Mouse (Mus musculus) intestine, embryonic 16.5 days (tissue): ENCODE measurements around the gene Ccdc63. TPM values are rescaled to one million over a fixed set of nuclear protein-coding genes. Genes with fewer than 3 reads are reported as not detected.
"Not testable (repeated sequence)": the region's sequence is repeated elsewhere in the genome, so short reads cannot be mapped to it uniquely, and the experiment has no call there.

ENCODE experiments used
- ATAC-seq: fragments of 200-750 bp; cut with Nextera tagmentation; 2 replicates; pipeline ENCODE4 v1.8.0; 2017; ENCODE audit warnings: moderate TSS enrichment, moderate library complexity
- H3K27ac ChIP-seq: fragments of 300-500 bp; sonication (generic); 2 replicates; pipeline ENCODE4 v1.5.1; 2014; ENCODE audit warnings: mild to moderate bottlenecking, low read length
- H3K27me3 ChIP-seq: fragments of 300-500 bp; sonication (generic); replicated peaks from 2 replicates; pipeline ENCODE4 v1.6.1; 2014; ENCODE audit warnings: low read length, control low read depth, mixed read lengths; ENCODE audit not compliant: control insufficient read depth, insufficient read depth
- H3K36me3 ChIP-seq: fragments of 300-500 bp; sonication (generic); 2 replicates; pipeline ENCODE4 v1.6.1; 2014; ENCODE audit warnings: low read length, control low read depth; ENCODE audit not compliant: control insufficient read depth, insufficient read depth
- H3K4me1 ChIP-seq: fragments of 300-500 bp; sonication (generic); 2 replicates; pipeline ENCODE4 v1.6.1; 2014; ENCODE audit warnings: low read length, control low read depth, mixed read lengths; ENCODE audit not compliant: control insufficient read depth, insufficient read depth
- H3K4me2 ChIP-seq: fragments of 300-500 bp; sonication (generic); 2 replicates; pipeline ENCODE4 v1.6.1; 2014; ENCODE audit warnings: low read depth, low read length, control low read depth
- H3K4me3 ChIP-seq: fragments of 300-500 bp; sonication (generic); 2 replicates; pipeline ENCODE4 v1.5.1; 2014; ENCODE audit warnings: mild to moderate bottlenecking, low read length
- H3K9ac ChIP-seq: fragments of 300-500 bp; sonication (generic); 2 replicates; pipeline ENCODE4 v1.6.1; 2014; ENCODE audit warnings: low read depth, low read length
- H3K9me3 ChIP-seq: fragments of 300-500 bp; sonication (generic); 2 replicates; pipeline ENCODE4 v1.6.1; 2016; ENCODE audit warnings: low read length, control low read depth; ENCODE audit not compliant: control insufficient read depth
- WGBS: fragments of 180-500 bp; shearing (Covaris S2); extraction: QIAGEN DNeasy Blood & Tissue Kit; methylation state at CpG from one replicate; pipeline ENCODE4 v1.1.7; 2014; 5-methylcytosine and 5-hydroxymethylcytosine counted together
- polyA plus RNA-seq: library from polyadenylated mRNA; unstranded; fragments of >200 nt; fragmentation: Nextera tagmentation; extraction: Ambion mirVana; gene quantifications from 2 replicates; pipeline ENCODE4 v1.2.1, GENCODE M21; 2015

Ccdc63 gene
- not detected in 2 replicates for polyA plus RNA-seq

- Histone ChIP-seq H3K4me2 (no peak within 1 kb of the TSS), H3K9ac (no peak within 1 kb of the TSS), H3K4me3 (no peak within 1 kb of the TSS), H3K27me3 (no peaks in the 10 kb centered on the region), H3K9me3 (no peaks in the 10 kb centered on the region), H3K36me3 (no peaks in the 10 kb centered on the region), H3K4me1 (peaks cover 14% of the 10 kb centered on the region; the same call in 1 of the 2 replicates), H3K27ac (no peak within 1 kb of the TSS)
- WGBS, result 87% methylated on average over 3 of the region's 3 CpGs
- no peak for ATAC-seq
Measured at GRCm38 (mm10) chr5:122140723-122141122, at the start of gene Ccdc63. Gene Ccdc63, minus strand, starts transcription at chr5:122140823.

- Histone ChIP-seq H3K9me3 (no peaks in the 10 kb centered on the region), H3K27ac (no peak overlapping the region), H3K27me3 (no peaks in the 10 kb centered on the region), H3K36me3 (no peaks in the 10 kb centered on the region), H3K4me3 (no peak overlapping the region), H3K9ac (no peak overlapping the region), H3K4me2 (no peak overlapping the region), H3K4me1 (no peaks in the 10 kb centered on the region)
- no peak for ATAC-seq
- 28% methylated on average over 3 of the region's 3 CpGs for WGBS
Measured at GRCm38 (mm10) chr5:122189115-122189514, 48.5 kb upstream of the Ccdc63 start.

- H3K9me3 ChIP-seq, H3K4me3 ChIP-seq, H3K4me1 ChIP-seq, ATAC-seq, H3K4me2 ChIP-seq, H3K9ac ChIP-seq, H3K27me3 ChIP-seq, H3K36me3 ChIP-seq, H3K27ac ChIP-seq: not testable (repeated sequence)
- WGBS, result 96% methylated on average over 6 of the region's 6 CpGs
Measured at GRCm38 (mm10) chr5:122184858-122185257, 44.2 kb upstream of the Ccdc63 start.

- ATAC-seq, result no peak
- 91% methylated on average over 7 of the region's 7 CpGs for WGBS
- Histone ChIP-seq H3K27me3 (no peaks in the 10 kb centered on the region), H3K9ac (no peak overlapping the region), H3K27ac (no peak overlapping the region), H3K4me1 (no peaks in the 10 kb centered on the region), H3K4me3 (no peak overlapping the region), H3K36me3 (no peaks in the 10 kb centered on the region), H3K4me2 (no peak overlapping the region), H3K9me3 (no peaks in the 10 kb centered on the region)
Measured at GRCm38 (mm10) chr5:122184283-122184806, 43.7 kb upstream of the Ccdc63 start.

GRCm38 (mm10) chr5:122179665-122180064 lies 39.0 kb upstream of the Ccdc63 start:
- no peaks in the 10 kb centered on the region for H3K9me3 ChIP-seq
- H3K27me3 ChIP-seq, result no peaks in the 10 kb centered on the region
- H3K4me1 ChIP-seq, result no peaks in the 10 kb centered on the region
- no peak overlapping the region for H3K4me3 ChIP-seq
- ATAC-seq, result no peak
- peaks cover 10% of the 10 kb centered on the region for H3K36me3 ChIP-seq
- no peak overlapping the region for H3K4me2 ChIP-seq
- H3K9ac ChIP-seq, result no peak overlapping the region
- WGBS, result 67% methylated on average over 6 of the region's 6 CpGs
- H3K27ac ChIP-seq, result no peak overlapping the region

GRCm38 (mm10) chr5:122176398-122176797 lies 35.8 kb upstream of the Ccdc63 start:
- Histone ChIP-seq H3K36me3 (peaks cover 25% of the 10 kb centered on the region), H3K9me3 (no peaks in the 10 kb centered on the region)
- peak; percentile 73 for ATAC-seq

GRCm38 (mm10) chr5:122175961-122176360 lies 35.3 kb upstream of the Ccdc63 start:
- H3K9ac ChIP-seq, result no peak overlapping the region
- H3K4me1 ChIP-seq, result no peaks in the 10 kb centered on the region
- H3K27ac ChIP-seq, result no peak overlapping the region
- H3K36me3 ChIP-seq, result peaks cover 29% of the 10 kb centered on the region
- H3K4me3 ChIP-seq, result no peak overlapping the region
- ATAC-seq, result no peak
- no peaks in the 10 kb centered on the region for H3K27me3 ChIP-seq
- H3K4me2 ChIP-seq, result no peak overlapping the region
- no peaks in the 10 kb centered on the region for H3K9me3 ChIP-seq
- WGBS, result 88% methylated on average over 7 of the region's 7 CpGs

More at GRCm38 (mm10) chr5:122176398-122176797, 35.8 kb upstream of the Ccdc63 start:
- WGBS, result 26% methylated on average over 1 of the region's 1 CpGs
- H3K4me3 ChIP-seq, result no peak overlapping the region
- H3K4me1 ChIP-seq, result no peaks in the 10 kb centered on the region
- no peaks in the 10 kb centered on the region for H3K27me3 ChIP-seq
- H3K4me2 ChIP-seq, result no peak overlapping the region
- H3K9ac ChIP-seq, result no peak overlapping the region
- no peak overlapping the region for H3K27ac ChIP-seq

GRCm38 (mm10) chr5:122175402-122175801 lies 34.8 kb upstream of the Ccdc63 start:
- no peaks in the 10 kb centered on the region for H3K27me3 ChIP-seq
- no peaks in the 10 kb centered on the region for H3K9me3 ChIP-seq
- peak; percentile 50; the same call in 1 of the 2 replicates for ATAC-seq
- H3K27ac ChIP-seq, result no peak overlapping the region
- peaks cover 32% of the 10 kb centered on the region for H3K36me3 ChIP-seq
- H3K9ac ChIP-seq, result no peak overlapping the region
- no peak overlapping the region for H3K4me2 ChIP-seq
- 39% methylated on average over 2 of the region's 2 CpGs for WGBS
- H3K4me1 ChIP-seq, result no peaks in the 10 kb centered on the region
- no peak overlapping the region for H3K4me3 ChIP-seq

- Histone ChIP-seq H3K9me3 (no peaks in the 10 kb centered on the region), H3K4me3 (no peak overlapping the region), H3K27ac (no peak overlapping the region), H3K4me1 (0 out of 2 replicates have a peak, but pooled peaks cover 2% of the 10 kb centered on the region), H3K27me3 (no peaks in the 10 kb centered on the region), H3K4me2 (no peak overlapping the region), H3K9ac (no peak overlapping the region), H3K36me3 (peaks cover 44% of the 10 kb centered on the region)
- WGBS, result 94% methylated on average over 8 of the region's 8 CpGs
- ATAC-seq, result 0 out of 2 replicates have a peak, but pooled peaks have one; percentile 2
Measured at GRCm38 (mm10) chr5:122171058-122171457, 30.4 kb upstream of the Ccdc63 start.
